Mouse (Mus musculus) embryonic facial prominence, embryonic 10.5 days (tissue): Measurements from ENCODE around the gene Qrich2. TPM values are rescaled to one million over a fixed set of nuclear protein-coding genes. Genes with fewer than 3 reads are reported as not detected.
A peak's percentile ranks its signal among the peaks of the same experiment; 100 is the strongest.
"Not testable (repeated sequence)": the region's sequence is repeated elsewhere in the genome, so short reads cannot be mapped to it uniquely, and the experiment has no call there.

Experiments
- DNase-seq: peaks from one replicate; pipeline ENCODE4 v3.0.0-alpha.2; 2017; ENCODE audit warnings: low spot score
- H3K27ac ChIP-seq: fragments of 300-500 bp; sonication (generic); replicated peaks from 2 replicates; pipeline ENCODE4 v1.5.1; 2016; ENCODE audit warnings: mild to moderate bottlenecking
- H3K27me3 ChIP-seq: fragments of 300-500 bp; sonication (generic); replicated peaks from 2 replicates; pipeline ENCODE4 v1.6.1; 2016; ENCODE audit warnings: low read depth, mild to moderate bottlenecking; ENCODE audit not compliant: poor library complexity, severe bottlenecking
- H3K36me3 ChIP-seq: fragments of 300-500 bp; sonication (generic); replicated peaks from 2 replicates; pipeline ENCODE4 v1.6.1; 2016; ENCODE audit warnings: mild to moderate bottlenecking, moderate library complexity
- H3K4me1 ChIP-seq: fragments of 300-500 bp; sonication (generic); 2 replicates; pipeline ENCODE4 v1.6.1; 2016
- H3K4me3 ChIP-seq: fragments of 300-500 bp; sonication (generic); 2 replicates; pipeline ENCODE4 v1.5.1; 2016; ENCODE audit warnings: mild to moderate bottlenecking, moderate library complexity
- H3K9me3 ChIP-seq: fragments of 300-500 bp; sonication (generic); 2 replicates; pipeline ENCODE4 v1.6.1; 2016; ENCODE audit warnings: mild to moderate bottlenecking
- WGBS: fragments of 180-500 bp; shearing (Covaris S2); methylation state at CpG from one replicate; pipeline ENCODE4 v1.1.7; 2016; 5-methylcytosine and 5-hydroxymethylcytosine counted together
- polyA plus RNA-seq: library from polyadenylated mRNA; unstranded; fragments of >200 nt; fragmentation: Nextera tagmentation; extraction: Ambion mirVana; gene quantifications from 2 replicates; pipeline ENCODE4 v1.2.1, GENCODE M21; 2016

Qrich2 gene
- polyA plus RNA-seq, 1 experiment from 2014 or later, result 0.44 TPM

DNA sequence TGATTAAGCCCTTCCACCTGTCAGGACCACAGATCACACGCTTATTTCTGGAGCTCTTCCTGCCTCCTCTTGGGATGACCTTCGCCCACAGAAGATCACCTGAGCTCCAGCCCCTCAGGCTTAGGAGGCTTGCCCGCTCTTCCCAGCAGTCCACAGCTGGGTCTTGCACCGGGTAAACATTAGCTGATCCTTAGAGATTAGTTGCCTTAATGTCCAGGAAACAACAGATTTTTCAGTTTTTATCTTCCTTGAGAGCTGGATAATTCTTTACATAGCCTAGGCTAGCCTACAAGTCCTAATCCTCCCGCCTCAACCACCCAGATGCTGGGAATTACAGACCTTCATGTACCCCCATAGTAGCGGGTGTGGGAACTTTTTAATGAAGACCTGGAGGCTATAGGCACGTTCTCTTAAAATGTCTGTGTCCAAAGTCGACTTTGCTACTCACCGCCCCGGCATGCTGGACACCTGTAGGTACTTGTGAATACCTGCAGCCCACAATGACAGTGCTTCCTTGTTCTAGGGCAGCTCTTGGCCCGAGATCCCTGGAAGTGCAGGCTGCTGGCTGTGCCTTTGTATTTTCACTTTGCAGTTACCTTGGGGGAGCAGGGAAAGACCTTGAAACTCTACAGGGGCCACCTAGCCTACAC is 34.5 kb downstream of the Qrich2 start:
- Histone ChIP-seq H3K9me3 (no peaks in the 10 kb centered on the region), H3K27ac (peak overlapping the region; percentile 30; the same call in 1 of the 2 replicates), H3K4me1 (peaks cover 49% of the 10 kb centered on the region), H3K27me3 (peaks cover 13% of the 10 kb centered on the region; the same call in 1 of the 2 replicates), H3K36me3 (peaks cover 14% of the 10 kb centered on the region), H3K4me3 (peak overlapping the region; percentile 8; the same call in 1 of the 2 replicates)
- WGBS, result 40% methylated on average over 11 of the region's 11 CpGs
- no peak for DNase-seq

DNA sequence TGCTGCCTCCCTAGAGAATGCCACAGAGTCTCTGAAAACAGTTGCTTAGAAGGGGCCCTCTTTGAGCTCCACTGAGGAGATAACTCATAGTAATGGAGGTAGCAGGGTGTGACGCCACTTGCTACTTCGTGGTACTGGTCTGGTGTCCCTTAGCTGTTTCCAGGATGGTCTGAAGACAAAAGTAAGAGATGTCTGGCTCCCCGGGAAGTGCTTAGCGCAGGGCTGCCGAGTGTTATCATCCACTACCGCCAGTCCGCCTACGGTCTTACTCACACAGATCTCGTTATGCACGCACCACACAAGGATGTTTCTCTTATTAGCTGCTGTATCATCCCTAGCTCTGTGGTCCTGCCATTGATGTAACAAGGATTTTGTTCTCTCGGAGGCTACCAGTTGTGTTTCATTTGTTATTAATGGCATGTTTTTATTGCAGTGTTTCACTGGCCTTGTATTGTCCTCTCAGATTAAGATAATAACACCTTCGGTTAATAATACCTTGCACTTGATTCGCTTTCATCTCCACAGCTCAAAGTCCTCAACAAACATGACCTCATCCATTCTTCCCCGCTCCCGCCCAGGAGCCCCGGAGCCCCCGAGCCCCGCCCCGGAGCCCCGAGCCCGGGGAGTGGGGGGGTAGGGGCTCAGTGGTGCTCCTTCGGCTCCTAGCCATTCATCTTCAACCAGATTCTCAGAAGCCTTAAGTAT is 35.2 kb downstream of the Qrich2 start:
- DNase-seq, result no peak
- Histone ChIP-seq H3K27me3 (peaks cover 13% of the 10 kb centered on the region; the same call in 1 of the 2 replicates), H3K36me3 (peaks cover 7% of the 10 kb centered on the region), H3K9me3 (no peaks in the 10 kb centered on the region), H3K4me1 (peaks cover 42% of the 10 kb centered on the region), H3K4me3 (no peak overlapping the region), H3K27ac (peak overlapping the region; percentile 30; the same call in 1 of the 2 replicates)
- 43% methylated on average over 22 of the region's 22 CpGs for WGBS

DNA sequence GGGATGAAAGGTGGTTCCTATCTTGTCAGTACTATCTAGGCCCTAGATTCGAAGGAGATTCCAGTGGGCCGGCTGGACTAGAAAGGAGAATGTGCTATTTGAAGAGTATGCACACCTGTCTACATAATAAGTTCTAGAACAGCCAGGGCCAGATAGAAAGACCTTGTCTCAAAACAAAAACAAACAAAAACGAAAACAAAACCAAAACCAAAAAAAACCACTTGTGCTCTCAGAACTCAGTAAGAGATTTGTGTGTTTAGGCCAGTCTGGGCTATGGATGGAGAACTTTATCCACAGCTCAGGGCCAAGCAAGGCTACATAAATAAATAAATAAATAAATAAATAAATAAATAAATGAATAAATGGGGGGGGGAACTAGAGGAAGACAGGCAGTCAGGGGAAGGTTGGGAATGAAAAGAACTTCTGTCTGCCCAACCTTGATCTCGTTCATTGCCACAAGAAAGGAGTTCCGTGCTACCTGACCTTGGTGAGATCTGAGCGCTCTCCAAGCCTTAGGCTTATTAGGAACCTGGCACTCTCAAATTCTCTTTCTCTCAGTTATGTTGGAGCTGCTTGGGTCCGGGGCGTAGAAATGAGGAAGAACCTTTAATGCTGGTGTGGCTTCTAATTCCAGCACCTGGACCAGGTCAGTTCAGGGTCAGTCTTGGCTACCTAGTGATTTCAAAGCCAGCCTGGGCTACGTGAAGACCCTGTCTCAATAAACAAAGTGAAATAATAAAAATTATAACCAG is 36.0 kb downstream of the Qrich2 start:
- Histone ChIP-seq H3K27ac (no peak overlapping the region), H3K36me3 (no peaks in the 10 kb centered on the region), H3K27me3 (peaks cover 13% of the 10 kb centered on the region; the same call in 1 of the 2 replicates), H3K4me1 (peaks cover 34% of the 10 kb centered on the region), H3K4me3 (no peak overlapping the region), H3K9me3 (no peaks in the 10 kb centered on the region)
- 83% methylated on average over 9 of the region's 9 CpGs for WGBS
- DNase-seq, result no peak

DNA sequence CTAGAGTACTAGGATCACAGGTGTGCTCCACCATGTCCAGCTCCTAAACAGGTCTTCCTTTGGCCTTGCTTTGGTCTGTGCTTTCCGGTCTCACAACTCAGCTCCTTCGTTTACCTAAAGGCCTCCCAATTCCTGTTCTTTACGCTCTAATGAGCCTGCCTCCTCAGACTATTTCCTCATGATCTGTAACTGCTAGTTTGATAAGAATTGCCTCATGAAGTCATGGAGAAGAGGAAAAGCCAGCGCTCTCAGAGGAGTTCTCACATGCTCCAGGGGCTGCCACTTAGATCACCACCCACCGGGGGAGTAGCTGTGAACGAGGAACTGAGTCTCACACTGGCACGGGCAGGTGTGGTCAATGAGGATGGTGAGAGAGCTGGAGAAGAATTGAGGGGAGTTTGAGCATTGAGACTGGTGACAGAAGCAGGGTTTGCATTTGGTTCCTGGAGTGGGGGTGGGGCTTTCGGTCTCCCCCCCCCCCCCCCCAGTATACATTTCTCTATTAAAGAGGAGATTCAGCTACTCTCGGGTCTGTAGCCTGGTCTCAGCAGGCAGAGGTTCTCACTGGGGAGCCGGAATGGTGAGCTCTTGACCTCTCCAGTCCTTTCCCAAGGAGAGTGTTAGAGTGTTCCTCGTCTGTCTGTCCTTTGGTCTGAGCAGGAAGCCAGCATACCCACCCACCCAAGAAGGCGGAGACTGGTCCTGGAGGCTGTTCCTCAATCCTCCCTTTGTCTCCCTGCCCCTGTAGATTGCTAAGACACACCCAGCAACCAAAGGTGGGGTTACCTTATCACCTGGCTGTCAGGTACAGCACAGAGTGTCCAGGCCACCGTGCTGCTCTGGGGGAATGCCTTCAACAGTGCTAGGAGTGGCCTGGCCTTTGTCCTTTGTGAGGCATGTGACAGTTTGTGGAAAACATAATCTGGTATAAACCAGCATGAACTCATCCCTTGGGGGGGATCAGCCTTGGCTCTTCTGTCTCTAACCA is 36.9 kb downstream of the Qrich2 start:
- Histone ChIP-seq H3K27me3 (peaks cover 13% of the 10 kb centered on the region; the same call in 1 of the 2 replicates), H3K4me3 (no peak overlapping the region), H3K36me3 (no peaks in the 10 kb centered on the region), H3K27ac (no peak overlapping the region), H3K9me3 (no peaks in the 10 kb centered on the region), H3K4me1 (peaks cover 40% of the 10 kb centered on the region)
- DNase-seq, result no peak
- 50% methylated on average over 13 of the region's 13 CpGs for WGBS

DNA sequence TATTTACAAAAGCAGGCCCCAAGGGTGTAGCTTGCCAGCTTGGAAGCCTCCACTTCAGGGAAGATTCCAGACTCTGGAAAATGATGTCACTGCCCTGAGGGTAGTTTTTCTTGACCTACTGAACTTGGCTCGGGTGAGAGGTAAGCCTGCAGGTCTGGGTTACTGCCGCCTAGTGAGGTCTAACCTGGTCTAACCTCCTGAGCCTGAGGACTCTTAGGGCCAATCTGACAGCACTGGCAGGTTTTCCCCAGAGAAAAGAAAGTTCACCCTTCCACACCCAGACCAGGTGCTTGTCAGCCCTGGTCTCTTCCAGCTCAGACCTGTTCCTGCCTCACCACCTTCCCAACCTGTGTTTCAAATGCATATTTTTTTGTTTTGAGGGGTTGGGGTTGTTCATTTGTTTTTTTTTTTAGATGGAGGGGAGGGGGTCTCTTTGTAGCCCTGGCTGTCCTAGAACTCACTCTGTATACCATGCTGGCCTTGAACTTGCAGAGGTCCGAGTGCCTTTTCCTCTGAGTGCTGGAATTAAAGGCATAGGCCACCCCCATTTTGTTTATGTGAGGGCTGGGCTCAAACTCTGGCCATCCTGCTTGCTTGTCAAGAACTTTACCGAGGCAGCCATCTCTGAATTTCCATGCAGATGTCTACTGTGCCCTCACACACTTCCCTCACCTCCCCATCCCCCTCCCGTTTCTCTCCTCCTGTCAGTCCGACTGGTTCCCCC is 39.0 kb downstream of the Qrich2 start:
- H3K4me3 ChIP-seq, result no peak overlapping the region
- no peak for DNase-seq
- H3K9me3 ChIP-seq, result no peaks in the 10 kb centered on the region
- H3K4me1 ChIP-seq, result peaks cover 32% of the 10 kb centered on the region
- H3K27me3 ChIP-seq, result peaks cover 13% of the 10 kb centered on the region; the same call in 1 of the 2 replicates
- 73% methylated on average over 6 of the region's 6 CpGs for WGBS
- H3K27ac ChIP-seq, result no peak overlapping the region
- no peaks in the 10 kb centered on the region for H3K36me3 ChIP-seq

DNA sequence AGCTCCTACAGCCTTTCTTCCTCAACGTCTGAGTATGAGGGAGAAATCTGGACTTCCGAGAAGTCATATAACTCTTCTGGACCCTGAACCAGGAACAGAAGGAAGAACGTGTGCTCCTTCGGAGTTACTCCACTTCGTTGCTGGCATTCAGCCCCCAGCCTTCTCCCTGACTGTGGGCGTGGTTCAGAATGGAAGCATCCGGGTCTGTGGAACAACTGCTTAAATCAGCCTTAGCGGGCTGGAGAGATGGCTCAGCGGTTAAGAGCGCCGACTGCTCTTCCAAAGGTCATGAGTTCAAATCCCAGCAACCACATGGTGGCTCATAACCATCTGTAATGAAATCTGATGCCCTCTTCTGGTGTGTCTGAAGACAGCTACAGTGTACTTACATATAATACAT is 39.7 kb downstream of the Qrich2 start:
- not testable (repeated sequence) for H3K27me3 ChIP-seq
- 88% methylated on average over 11 of the region's 11 CpGs for WGBS

DNA sequence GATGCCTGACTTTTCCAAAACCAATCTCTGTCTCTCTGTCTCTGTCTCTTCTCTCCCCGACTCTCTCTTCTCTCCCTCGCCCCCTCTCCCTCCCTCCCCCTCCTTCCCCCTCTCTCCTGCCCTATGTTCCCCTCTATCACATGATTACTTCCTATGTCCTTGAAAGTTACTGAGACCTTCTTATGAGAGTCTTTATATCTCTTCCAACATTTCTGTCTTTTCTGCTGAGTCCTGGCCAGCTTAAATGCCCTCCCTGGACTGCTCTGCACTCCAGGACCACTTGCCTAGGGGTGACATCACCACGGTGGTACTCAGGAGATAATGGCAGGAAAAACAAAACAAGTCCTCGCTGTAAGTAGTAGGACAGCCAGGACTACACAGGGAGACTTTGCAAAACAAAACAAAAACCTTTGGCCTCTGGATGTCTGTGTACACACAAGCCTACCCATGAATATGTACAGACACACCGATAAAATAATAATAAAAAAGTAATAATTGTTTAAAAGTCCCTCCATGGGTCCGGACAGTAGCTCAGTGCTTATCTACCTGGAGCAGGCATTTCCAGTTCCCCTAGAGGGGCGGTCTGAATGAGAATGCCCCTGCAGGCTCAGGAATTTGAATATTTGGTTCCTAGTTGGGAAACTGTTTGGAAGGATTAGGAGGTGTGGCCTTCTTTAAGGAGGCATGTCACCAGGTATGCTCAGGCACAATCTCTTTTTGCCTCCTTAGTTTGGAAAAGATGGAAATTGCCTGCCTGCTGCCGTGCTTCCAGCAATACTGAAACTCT is 41.2 kb downstream of the Qrich2 start:
- peaks cover 36% of the 10 kb centered on the region for H3K4me1 ChIP-seq
- H3K36me3 ChIP-seq, result no peaks in the 10 kb centered on the region
- H3K27ac ChIP-seq, result no peak overlapping the region
- 53% methylated on average over 8 of the region's 8 CpGs for WGBS
- H3K27me3 ChIP-seq, result no peaks in the 10 kb centered on the region
- H3K4me3 ChIP-seq, result no peak overlapping the region
- no peaks in the 10 kb centered on the region for H3K9me3 ChIP-seq
- no peak for DNase-seq

More for the DNA sequence above, 39.7 kb downstream of the Qrich2 start:
- not testable (repeated sequence) for H3K9me3 ChIP-seq, DNase-seq, H3K36me3 ChIP-seq, H3K4me3 ChIP-seq, H3K27ac ChIP-seq
- peaks cover 30% of the 10 kb centered on the region for H3K4me1 ChIP-seq

DNA sequence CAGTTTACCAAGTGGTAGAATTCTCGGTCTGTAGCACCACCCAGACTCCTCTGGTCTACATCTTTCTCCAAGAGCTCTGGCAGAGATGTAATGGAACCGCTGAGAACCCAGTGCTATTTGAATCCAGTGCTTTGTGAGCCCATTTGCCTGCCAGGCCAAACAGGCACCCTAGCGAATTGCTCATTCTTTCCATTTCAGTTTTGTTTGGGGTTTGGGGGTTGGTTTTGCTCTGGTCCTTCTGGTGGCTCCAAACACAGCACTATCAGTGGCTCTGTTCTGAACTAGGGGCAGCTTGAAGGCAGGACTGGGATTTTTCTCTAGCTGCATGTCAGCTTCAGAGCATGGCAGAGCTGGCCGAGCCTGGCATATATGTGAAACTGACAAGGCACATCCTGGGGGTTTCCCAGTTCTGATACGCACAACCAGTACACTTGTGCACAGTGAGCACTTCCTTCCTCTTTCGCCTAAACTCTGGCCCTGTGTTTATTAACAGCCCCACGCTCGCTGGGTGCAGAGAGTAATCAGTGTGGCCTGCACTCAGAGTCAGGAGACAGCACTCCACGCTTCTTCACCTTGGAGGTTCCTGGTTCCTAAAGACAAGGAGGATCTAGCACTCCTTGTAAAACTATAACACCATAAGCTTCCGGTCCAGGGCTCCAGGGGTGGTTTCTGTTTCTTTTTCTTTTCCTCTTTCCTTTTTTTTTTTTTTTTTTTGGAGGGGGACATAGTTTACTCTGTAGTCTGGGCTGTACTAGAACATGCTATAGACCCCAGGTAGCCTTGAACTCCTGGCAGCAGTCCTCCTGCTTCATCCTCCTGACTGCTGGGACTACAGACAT is 42.0 kb downstream of the Qrich2 start:
- Histone ChIP-seq H3K36me3 (no peaks in the 10 kb centered on the region), H3K27me3 (no peaks in the 10 kb centered on the region), H3K4me3 (no peak overlapping the region), H3K9me3 (no peaks in the 10 kb centered on the region), H3K27ac (no peak overlapping the region), H3K4me1 (peaks cover 30% of the 10 kb centered on the region)
- WGBS, result 84% methylated on average over 10 of the region's 10 CpGs
- DNase-seq, result no peak

DNA sequence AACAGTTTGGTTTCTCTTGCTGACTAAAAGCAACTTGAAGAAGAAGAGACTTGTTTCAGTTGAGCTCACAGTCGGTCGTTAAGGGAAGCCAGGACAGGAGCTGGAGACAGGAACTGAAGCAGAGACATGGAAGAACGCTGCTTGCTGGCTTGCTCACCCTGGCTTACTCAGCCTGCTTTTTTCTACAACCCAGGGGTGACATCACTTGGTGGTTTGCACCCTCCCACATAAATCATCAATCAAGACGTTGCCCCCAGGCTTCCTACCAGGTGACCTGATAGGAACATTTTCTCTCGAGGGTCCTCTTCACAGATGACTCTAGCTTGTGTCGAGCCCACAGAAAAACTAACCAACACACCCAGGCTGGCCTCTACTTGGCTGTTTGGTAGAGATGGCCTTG is 42.8 kb downstream of the Qrich2 start:
- DNase-seq, result no peak
- Histone ChIP-seq H3K9me3 (no peaks in the 10 kb centered on the region), H3K27me3 (no peaks in the 10 kb centered on the region), H3K27ac (no peak overlapping the region), H3K36me3 (no peaks in the 10 kb centered on the region), H3K4me1 (peaks cover 35% of the 10 kb centered on the region), H3K4me3 (no peak overlapping the region)
- 85% methylated on average over 6 of the region's 6 CpGs for WGBS

DNA sequence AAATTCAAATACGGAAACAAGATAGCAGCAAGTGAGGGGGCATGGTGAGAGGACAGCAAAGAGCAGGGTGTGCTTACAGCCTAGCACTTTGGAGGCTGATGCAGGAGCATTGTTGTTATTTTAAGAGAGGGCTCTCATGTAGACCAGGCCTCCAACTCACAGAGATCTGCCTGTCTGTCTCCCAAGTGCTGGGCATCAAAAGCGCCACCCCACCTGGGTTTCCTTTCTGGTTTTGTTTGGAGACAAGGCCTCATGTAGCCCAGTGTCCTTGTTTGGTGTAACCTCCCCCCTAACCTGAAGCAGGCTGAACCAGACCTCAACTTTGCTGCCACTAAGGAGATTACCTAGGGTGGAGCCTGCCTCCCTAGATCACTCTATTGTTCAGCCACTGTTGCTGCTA is 43.5 kb downstream of the Qrich2 start:
- H3K27ac ChIP-seq, result no peak overlapping the region
- H3K27me3 ChIP-seq, result no peaks in the 10 kb centered on the region
- no peak overlapping the region for H3K4me3 ChIP-seq
- no peaks in the 10 kb centered on the region for H3K36me3 ChIP-seq
- H3K9me3 ChIP-seq, result no peaks in the 10 kb centered on the region
- H3K4me1 ChIP-seq, result peaks cover 41% of the 10 kb centered on the region
- DNase-seq, result no peak
- 86% methylated on average over 2 of the region's 2 CpGs for WGBS
